Mouse (Mus musculus) large intestine, adult 2 months (tissue): ENCODE measurements around the gene Sft2d2. TPM values are rescaled to one million over a fixed set of nuclear protein-coding genes. Genes with fewer than 3 reads are reported as not detected.

ENCODE experiments used
- DNase-seq: peaks from one replicate; pipeline ENCODE4 v3.0.0-alpha.2; 2012; ENCODE audit warnings: low read depth, low spot score
- WGBS: fragments of 180-500 bp; shearing (Covaris S2); methylation state at CpG from one replicate; pipeline ENCODE4 v1.1.7; 2018; 5-methylcytosine and 5-hydroxymethylcytosine counted together
- polyA plus RNA-seq: library from polyadenylated mRNA; depleted of rRNA; stranded (reverse); fragments of >200 nt; gene quantifications from 2 replicates; pipeline ENCODE4 v1.2.3, GENCODE M21; 2012; rRNA removed

Gene Sft2d2
- polyA plus RNA-seq = 60.7 and 96.1 TPM in 2 replicates

DNA sequence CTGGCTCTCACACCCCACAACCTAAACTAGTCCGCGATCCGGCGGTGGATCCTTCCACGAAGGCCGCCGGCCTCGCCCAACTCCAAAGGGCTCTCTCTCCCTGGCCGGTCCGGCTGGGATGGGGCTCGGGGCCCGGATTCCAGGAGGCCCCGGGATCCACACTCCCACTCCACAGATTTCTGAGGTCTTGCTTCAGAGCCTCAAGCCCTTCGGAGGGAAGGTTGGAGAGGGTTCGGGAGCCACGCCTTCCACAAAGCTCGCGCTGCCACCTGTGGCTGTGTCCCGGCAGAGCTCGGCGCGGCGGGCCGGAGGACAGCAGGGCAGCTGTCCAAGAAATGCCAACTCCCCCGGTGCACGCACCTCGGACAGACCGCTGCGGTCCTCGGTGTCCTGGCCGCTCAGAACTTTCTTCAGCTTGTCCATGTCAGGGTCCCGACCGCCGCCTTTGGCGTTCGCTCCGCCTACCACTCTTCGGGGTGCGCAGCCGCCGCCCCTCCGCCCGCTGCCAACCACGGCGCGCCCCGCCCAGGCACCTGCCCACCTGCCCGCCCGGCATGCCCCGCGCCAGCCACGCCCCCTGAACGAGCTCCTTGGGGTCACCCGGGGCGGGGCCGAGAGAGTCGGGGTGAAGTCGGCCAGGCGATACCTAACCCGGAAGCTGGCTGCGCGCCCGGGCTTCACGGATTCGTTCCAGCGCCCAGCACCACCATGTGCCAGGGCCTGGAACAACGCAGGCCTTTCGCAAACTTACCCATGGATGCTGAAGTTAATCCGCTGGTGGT lies at the start of gene Sft2d2:
Sft2d2 (minus strand) TSS at position 559 of the 782 bp plus-strand sequence.
- WGBS = under 1% methylated on average over 69 of the region's 69 CpGs
- DNase-seq = peak; percentile 88

DNA sequence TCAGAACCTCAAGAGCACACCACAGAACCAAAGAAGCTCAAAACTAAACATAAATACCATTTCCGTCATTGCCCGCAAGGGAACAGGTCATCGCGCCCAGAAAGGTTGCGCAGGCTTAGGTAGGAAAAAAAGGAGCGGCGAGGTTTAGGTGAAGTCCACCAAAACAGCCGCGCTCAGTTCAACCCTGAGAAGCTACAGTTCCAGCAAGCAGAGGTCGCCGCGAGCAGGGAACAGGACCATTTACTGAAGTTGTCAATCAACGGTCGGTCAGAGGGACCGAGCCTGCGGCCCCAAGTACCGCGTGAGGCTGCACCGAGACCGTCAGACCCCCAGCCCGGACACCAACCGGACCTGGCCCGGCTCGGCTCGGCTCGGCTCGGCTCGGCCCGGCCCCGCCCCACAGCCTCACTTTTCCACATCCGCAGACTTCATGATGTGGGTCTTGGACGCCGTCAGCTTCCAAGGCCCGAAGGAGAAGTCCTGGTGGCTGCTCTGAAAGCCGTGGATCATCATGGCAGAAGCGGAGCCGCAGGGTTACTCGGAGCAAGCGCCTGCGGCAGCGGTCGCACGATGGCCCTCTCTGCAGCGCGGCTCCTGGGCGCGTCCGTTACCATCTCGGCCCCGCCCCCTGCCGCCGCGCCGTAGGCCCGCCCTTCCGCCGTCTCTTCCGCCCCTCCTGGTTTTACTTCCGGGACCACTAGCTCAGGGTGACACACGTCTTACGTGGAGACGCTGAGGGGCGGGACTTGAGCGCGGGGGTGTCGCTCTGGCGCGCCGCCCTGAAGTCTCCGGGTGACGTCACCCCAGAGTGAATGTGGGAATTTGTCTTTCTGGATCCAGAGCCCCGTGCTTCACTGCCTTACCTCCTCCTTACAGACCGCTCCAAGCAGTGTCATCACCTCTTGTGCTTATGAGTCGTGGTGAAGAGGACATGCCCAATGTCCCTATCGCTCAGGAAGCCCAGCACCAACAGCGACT lies 42.4 kb upstream of the Sft2d2 start, which contains the start of gene Tiprl:
Tiprl (minus strand) TSS at position 676 of the 978 bp plus-strand sequence.
- WGBS = 1% methylated on average over 76 of the region's 76 CpGs
- peak; percentile 91 for DNase-seq

DNA sequence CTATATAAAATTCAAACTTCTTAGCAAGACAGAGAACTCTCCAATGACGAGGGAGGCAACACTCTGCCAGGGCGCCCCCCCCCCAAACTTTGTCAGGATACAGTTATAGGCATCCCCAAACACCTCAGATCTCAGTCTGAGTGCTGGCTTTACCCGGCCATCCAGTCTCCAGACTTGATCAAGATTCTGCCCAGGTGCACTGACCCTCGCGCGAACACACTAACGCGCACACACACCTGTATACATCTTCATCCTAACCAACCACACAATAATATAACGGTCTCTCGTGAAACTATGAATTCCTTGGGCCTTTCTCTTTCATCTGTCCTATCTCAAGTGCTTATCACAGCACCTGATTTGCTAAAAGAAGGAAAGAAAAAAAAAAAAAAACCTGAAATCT lies 41.6 kb upstream of the Sft2d2 start:
- no peak for DNase-seq
- WGBS = 5% methylated on average over 10 of the region's 10 CpGs

DNA sequence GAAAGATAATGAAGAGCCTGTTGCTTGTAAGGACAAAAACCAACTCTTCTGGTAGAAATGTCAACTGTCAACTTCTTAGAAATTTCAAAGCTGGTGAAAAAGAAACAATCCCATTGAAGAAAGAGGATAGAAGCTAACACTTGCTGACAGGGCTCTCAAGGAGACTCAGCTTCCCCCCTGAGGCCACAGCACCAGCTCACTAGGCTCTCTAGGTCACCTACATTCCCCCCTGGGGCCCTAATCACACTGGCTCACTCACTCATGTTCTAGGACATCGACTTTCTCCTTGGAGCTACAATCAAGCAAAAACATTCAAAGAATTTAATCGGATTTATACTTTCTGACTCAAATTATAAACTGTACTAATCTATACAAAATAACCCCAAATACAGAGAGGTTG lies 39.6 kb upstream of the Sft2d2 start:
- 63% methylated on average over 2 of the region's 2 CpGs for WGBS
- no peak for DNase-seq

DNA sequence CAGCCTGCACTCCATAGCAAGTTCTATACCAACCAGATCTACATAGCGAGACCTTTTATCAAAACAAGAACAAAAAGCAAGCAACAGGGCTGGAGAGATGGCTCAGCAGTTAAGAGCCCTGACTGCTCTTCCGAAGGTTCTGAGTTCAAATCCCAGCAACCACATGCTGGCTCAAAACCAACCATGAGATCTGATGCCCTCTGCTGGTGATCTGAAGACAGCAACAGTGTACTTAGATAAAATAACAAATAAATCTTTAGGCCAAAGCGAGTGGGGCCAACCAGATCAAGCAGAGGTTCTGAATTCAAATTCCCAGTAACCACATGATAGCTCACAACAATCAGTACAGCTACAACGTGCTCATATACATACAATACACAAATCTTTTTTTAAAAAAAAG lies 36.5 kb upstream of the Sft2d2 start:
- 95% methylated on average over 4 of the region's 4 CpGs for WGBS

DNA sequence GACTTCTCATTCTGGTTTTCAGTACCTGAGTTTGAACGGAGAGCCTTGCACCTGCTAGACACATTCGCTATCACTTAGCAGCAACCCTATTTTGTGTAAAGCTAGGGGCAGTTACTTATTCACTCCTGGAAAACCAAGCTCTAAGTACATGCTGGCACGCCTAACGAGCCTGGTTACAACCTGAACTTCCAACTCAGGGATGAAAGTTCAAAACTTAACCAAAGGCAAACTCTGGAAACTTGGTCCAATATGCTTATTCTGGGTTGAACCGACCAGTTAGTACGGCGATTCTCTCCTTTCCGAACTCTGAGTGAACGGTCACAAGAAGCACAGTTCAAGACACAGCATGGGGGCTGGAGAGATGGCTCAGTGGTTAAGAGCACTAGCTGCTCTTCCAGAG lies 35.3 kb upstream of the Sft2d2 start:
- DNase-seq = no peak
- WGBS = 45% methylated on average over 9 of the region's 9 CpGs

More for the DNA sequence above, 36.5 kb upstream of the Sft2d2 start:
- no peak for DNase-seq

DNA sequence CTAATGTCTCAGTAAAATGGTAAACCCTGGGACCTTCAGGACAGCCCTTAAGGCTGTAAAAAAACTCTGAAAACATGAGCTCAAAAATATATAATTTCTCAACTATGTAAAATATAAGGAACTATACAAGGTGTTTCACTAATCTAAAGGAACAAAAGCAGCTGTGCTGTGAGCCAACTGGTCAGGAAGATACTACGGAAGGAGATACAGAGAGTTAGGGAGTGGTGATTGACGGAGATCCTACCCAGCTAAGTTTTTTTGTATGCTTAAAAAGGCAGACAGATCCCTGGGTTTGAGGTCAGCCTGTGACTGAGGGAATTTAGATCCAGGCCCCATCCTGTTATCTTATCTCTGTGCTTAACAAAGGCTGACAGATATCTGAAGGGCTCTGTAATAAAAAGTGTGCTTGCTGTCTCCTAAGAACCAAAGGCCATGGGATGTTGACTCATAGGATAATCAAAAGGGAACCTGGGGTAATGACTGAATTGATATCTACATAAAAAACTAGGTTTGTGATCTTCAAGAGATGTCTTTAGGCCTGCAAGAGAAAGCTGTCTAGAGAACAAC lies 22.9 kb upstream of the Sft2d2 start:
- 87% methylated on average over 2 of the region's 2 CpGs for WGBS

DNA sequence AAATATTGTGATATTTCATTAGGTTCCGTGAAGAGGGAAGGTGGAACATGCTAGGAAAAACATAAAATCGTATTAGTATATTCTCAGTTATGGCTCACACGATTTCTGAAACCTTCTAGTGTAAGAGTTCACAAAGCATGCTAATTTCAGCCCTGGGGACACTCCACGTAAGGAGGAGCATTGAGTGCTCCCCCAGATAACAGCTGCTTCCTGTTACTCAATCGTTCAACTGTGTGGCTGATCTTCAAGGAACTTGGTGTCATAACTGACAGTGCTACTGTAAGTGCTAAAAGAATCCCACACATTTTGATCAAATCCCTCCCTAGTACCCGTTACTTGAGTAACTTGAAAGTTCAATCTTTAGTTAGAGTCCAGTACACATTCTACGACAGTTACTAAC lies 21.6 kb upstream of the Sft2d2 start:
- DNase-seq = no peak
- WGBS = 83% methylated on average over 7 of the region's 7 CpGs

More for the DNA sequence above, 22.9 kb upstream of the Sft2d2 start:
- DNase-seq = no peak

DNA sequence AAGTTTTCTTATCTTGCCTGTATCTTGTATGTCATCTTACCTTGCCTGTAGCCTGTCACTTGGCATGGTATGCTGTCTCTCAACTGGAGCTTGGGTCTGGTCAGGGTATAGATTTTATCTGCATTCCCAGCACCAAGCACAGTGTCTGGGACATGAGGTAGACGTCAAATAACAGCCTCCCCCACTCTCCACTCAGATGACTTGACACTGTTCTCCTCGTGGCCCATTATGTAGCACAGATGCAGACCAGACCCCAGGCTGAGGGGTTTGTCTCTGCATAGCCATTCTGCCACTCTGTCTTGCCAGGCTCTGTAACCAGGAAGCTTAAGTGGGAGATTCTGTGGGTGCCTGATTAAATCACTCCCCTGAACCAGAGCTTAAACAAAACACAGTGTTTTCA lies 11.4 kb upstream of the Sft2d2 start:
- 44% methylated on average over 2 of the region's 2 CpGs for WGBS
- DNase-seq = no peak

DNA sequence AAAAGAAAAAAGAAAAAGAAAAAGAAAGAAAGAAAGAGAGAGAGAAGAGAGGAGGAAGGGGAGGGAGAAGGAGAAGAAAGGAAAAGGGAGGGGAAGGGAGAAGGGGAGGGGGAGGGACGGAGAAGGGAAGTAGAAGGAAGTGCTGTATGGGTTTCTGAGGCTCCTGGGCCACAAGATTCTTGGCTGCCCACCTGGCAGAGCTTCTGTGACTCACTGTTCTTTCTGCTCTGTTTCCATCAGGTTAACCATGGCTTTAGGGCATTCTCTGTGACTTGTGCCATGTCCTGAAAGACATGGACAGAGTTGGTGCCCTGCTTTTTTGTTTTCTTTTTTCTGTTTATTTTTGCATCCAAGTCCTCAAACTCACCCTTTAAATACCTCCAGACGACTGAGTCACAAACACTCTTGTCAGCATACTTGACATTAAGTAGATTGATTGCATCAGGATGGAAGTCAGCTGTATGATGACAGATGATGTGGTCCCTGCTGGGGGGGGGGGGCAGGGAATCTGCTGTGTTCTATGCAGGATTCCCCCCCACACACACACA lies 9.3 kb upstream of the Sft2d2 start:
- no peak for DNase-seq
- WGBS = 54% methylated on average over 2 of the region's 2 CpGs

DNA sequence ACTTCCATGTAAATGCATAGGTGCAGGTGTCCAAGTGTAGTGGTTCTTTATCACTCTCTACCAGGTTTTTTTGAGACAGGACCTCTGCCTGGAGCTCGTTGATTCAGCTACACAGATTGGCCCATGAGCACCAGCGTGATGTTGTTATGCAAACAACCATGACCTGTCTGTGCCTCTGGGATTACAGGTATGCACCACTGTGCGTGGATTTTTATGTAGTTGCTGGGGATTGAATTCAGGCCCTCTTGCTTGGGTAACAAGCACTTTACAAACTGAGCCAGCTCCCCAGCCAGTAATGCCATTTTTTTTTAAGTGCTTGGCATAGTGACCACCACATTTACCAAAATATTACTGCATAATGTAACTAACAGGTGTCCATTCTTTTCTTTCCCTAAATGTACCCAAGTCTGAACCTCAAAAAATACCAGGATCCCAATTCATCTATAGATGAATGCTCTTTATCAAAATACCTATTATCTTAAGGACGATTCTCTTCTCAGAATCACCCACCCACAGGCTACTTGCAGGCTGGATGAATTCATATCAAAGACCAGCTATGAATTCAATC lies 7.3 kb upstream of the Sft2d2 start:
- WGBS = 87% methylated on average over 4 of the region's 4 CpGs

DNA sequence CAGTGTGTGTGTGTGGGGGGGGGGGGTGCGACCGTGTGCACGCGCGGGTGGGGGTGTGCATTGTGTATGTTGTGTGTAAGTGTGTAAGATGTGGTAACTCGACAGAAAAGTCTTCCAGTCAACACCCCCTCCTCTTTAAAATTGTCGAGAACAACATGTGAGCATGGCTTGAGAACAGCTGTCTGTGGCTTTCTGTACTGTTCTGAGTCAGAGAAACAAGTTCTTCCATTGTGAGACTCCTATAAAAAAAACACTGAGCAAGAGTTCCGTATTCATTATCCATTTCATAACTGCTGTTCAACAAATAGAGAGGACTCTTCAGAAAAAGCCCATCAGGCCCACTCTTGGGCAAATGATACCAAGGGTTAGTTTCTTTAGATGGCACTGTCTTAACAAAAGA lies 6.5 kb upstream of the Sft2d2 start:
- DNase-seq = no peak
- 75% methylated on average over 8 of the region's 8 CpGs for WGBS

More for the DNA sequence above, 7.3 kb upstream of the Sft2d2 start:
- DNase-seq = no peak

DNA sequence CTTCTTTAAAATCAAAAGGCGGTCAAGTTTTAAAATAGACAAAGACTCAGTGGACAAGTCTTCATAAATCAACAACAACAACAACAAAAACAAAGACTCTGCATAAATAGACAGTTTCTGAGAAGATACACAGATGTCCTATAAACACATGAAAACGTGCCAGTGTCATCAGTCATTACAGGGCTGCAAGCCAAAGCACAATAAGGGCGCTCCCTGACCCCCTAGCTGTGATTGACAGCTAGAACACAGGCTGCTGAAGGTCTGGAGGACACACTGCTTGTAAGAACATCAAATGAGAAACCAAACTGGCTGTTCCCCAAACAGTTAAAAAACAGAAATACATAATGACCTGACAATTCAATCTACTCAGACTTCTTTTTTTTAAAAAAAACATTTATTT lies 5.4 kb upstream of the Sft2d2 start:
- WGBS = 61% methylated on average over 3 of the region's 3 CpGs
- no peak for DNase-seq

DNA sequence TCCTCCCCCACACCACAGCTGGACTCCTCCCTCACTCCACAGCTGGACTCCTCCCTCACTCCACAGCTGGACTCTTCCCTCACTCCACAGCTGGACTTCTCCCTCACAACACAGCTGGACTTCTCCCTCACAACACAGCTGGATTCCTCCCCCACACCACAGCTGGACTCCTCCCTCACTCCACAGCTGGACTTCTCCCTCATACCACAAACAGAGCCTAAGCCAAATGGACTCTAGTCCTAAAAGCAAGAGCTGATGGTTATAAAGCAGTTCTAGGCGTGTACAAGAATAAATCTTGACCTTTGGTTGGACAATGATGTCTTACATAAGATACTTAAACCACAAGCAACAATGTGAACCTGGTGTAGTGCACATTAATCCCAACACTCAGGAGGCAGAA lies 4.7 kb upstream of the Sft2d2 start:
- DNase-seq = no peak
- 10% methylated on average over 1 of the region's 1 CpGs for WGBS

DNA sequence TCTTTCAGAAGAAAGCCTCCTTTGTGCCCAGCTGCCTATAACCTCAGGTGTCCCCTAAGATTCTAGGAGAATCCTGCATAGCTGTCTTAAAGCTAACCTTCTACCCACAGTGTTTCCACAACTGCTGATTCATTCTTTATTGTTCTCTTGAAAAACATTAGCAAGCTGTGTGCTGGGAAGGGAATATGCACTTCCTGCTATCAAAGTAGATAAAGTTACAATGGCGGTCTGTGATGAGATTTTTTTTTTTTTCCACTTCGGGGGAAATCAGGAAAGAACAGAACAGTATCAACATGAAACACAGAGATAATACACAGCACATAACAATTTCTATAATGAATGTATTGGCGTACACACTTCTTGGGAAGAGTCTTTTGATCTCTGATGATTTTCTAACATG lies 3.6 kb upstream of the Sft2d2 start:
- 19% methylated on average over 3 of the region's 3 CpGs for WGBS
- no peak for DNase-seq

DNA sequence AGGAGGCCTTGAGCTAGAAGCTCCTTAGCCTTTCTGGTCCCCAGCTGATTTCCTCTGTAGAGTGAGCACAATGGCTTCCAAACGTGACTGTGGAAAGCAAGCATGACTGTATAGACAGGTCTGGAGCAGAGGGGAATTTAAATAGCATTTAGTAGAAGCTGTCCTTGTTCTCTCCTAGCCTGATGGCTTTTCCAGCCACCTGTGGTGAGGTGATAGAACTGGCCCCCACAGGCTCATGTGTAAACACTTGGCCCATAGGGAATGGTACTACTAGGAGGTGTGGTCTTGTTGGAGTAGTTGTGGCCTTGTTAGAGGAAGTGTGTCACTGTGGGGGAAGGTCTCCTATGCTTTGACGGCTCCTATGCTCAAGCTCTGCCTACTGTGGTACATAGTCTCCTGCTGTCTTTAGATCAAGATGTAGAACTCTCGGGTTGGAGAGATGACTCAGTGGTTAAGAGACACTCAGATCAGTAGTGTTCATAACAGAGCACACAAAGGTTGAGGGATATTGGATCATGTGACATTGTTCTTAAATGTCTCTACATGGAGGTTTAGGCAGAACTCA lies 1.2 kb upstream of the Sft2d2 start:
- WGBS = 77% methylated on average over 3 of the region's 3 CpGs
- no peak for DNase-seq

DNA sequence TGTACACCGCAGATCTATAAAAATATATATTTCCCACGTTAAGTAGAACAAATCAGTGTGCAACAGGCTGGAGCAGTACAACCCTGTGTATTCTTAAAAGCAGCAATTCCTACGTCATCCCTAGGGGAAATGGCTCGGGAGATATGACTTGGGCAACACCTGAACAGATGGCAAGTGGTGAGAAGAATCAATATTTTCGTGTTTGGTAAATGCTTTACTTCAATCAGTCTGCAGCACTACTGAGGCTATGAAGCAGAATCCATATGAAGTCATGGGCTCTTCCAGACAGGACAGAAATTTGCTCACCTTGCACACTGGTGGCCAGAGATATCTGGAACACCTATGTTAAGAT lies 400 bp upstream of the Sft2d2 start:
- no peak for DNase-seq
- WGBS = 9% methylated on average over 5 of the region's 5 CpGs

DNA sequence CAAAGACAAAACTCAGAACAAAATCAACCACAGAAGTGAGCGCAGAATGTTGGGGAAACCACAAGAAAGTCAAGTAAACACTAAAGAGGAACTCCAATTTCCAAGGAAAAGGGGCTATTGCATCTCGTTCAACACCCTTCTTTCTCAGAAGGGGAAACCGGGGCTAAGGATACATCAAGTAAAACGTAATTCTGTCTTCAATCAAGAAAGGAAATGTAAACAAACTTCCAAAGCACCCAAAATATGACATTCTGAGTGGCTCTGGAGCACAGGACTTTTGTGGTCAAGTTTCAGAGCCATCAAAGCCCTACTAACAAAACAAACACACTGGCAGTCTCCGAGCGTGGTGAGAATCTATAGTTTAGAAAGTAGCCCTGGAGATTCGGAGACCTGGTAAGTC lies 812 bp downstream of the Sft2d2 start:
- 5% methylated on average over 7 of the region's 7 CpGs for WGBS
- no peak for DNase-seq

DNA sequence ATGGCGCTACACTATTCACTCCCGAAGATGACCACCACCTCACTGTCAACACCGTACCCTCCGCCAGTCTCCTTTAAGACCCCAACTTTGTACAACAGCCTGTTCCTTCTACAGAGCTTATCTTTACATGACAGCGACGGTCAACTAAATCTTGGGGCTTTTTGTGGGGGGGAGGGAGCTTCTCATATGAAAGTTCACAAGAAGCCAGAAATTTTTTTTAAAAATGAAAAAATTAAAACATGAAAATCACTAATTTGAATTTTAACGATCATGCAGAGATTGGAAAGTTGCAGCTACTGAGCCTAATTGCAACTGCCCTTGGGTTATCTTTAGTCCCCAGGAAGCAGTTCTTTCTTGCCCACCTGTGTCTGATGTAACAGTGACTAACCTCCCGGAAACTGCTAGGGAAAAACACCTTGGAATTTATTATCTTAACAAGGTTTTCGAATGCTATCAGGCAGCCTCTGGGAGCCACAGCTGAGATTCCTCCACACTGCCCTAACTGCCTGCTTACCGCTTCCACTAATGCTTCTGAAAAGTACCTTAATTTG lies 1.4 kb downstream of the Sft2d2 start:
- no peak for DNase-seq
- WGBS = 37% methylated on average over 10 of the region's 10 CpGs
